Mouse (Mus musculus): ENCODE measurements around the gene Banp. TPM values are rescaled to one million over a fixed set of nuclear protein-coding genes. Genes with fewer than 3 reads are reported as not detected.

The Banp gene
- polyA plus RNA-seq, 1 experiment from 2014 or later, result 23.1 TPM

- Histone ChIP-seq H3K36me3 (ENCODE audit: insufficient read depth, low read length) (0 out of 2 replicates have a peak, but pooled peaks cover 7% of the 10 kb centered on the region), H3K27ac (peak overlapping the region; percentile 5; the same call in 1 of the 2 replicates), H3K4me3 (replicated peaks; ENCODE audit: low read depth, low read length) (no peak overlapping the region), H3K9ac (ENCODE audit: low read depth, low read length) (peak overlapping the region; percentile 4; the same call in 1 of the 2 replicates), H3K4me2 (ENCODE audit: low read length) (0 out of 2 replicates have a peak overlapping the region, but pooled peaks have one; percentile 63), H3K4me1 (replicated peaks; ENCODE audit: insufficient read depth, low read length) (peaks cover 24% of the 10 kb centered on the region), H3K27me3 (ENCODE audit: insufficient read depth, low read length) (no peaks in the 10 kb centered on the region), H3K9me3 (replicated peaks; ENCODE audit: low read length) (no peaks in the 10 kb centered on the region)
- 67% methylated on average over 7 of the region's 7 CpGs for WGBS
- no peak for TF ChIP-seq CTCF (IDR thresholded peaks at IDR 0.05; ENCODE audit: low read depth)
- no peak for ATAC-seq (replicated peaks; ENCODE audit: low FRiP score, low read depth)
- DNase-seq (ENCODE audit: low spot score), result no peak
Observed at GRCm38 (mm10) chr8:121952800-121953199, 3.2 kb downstream of the Banp start.

GRCm38 (mm10) chr8:121953821-121954545 lies 4.4 kb downstream of the Banp start:
- Histone ChIP-seq H3K4me3 (replicated peaks; ENCODE audit: low read depth, low read length) (no peak overlapping the region), H3K9ac (ENCODE audit: low read depth, low read length) (no peak overlapping the region), H3K27ac (no peak overlapping the region), H3K9me3 (replicated peaks; ENCODE audit: low read length) (no peaks in the 10 kb centered on the region), H3K4me2 (ENCODE audit: low read length) (no peak overlapping the region), H3K4me1 (replicated peaks; ENCODE audit: insufficient read depth, low read length) (peaks cover 19% of the 10 kb centered on the region), H3K27me3 (ENCODE audit: insufficient read depth, low read length) (no peaks in the 10 kb centered on the region), H3K36me3 (ENCODE audit: insufficient read depth, low read length) (0 out of 2 replicates have a peak, but pooled peaks cover 7% of the 10 kb centered on the region)
- ATAC-seq (replicated peaks; ENCODE audit: low FRiP score, low read depth) (no peak), DNase-seq (ENCODE audit: low spot score) (no peak)
- no peak for TF ChIP-seq CTCF (IDR thresholded peaks at IDR 0.05; ENCODE audit: low read depth)
- WGBS, result 43% methylated on average over 3 of the region's 3 CpGs

- 65% methylated on average over 10 of the region's 10 CpGs for WGBS
- no peaks in the 10 kb centered on the region for H3K27me3 ChIP-seq (ENCODE audit: insufficient read depth, low read length)
- no peak overlapping the region for H3K9ac ChIP-seq (ENCODE audit: low read depth, low read length)
- TF ChIP-seq CTCF (IDR thresholded peaks at IDR 0.05; ENCODE audit: low read depth), result no peak
- no peak for DNase-seq (ENCODE audit: low spot score)
- peaks cover 19% of the 10 kb centered on the region for H3K4me1 ChIP-seq (replicated peaks; ENCODE audit: insufficient read depth, low read length)
- H3K4me2 ChIP-seq (ENCODE audit: low read length), result no peak overlapping the region
- H3K9me3 ChIP-seq (replicated peaks; ENCODE audit: low read length), result no peaks in the 10 kb centered on the region
- H3K36me3 ChIP-seq (ENCODE audit: insufficient read depth, low read length), result 0 out of 2 replicates have a peak, but pooled peaks cover 7% of the 10 kb centered on the region
- ATAC-seq (replicated peaks; ENCODE audit: low FRiP score, low read depth), result no peak
- H3K4me3 ChIP-seq (replicated peaks; ENCODE audit: low read depth, low read length), result no peak overlapping the region
- no peak overlapping the region for H3K27ac ChIP-seq
Observed at GRCm38 (mm10) chr8:121954981-121955555, 5.5 kb downstream of the Banp start.

- DNase-seq (ENCODE audit: low spot score) (no peak), ATAC-seq (replicated peaks; ENCODE audit: low FRiP score, low read depth) (no peak)
- WGBS, result 68% methylated on average over 1 of the region's 1 CpGs
- no peaks in the 10 kb centered on the region for H3K27me3 ChIP-seq (ENCODE audit: insufficient read depth, low read length)
- H3K36me3 ChIP-seq (ENCODE audit: insufficient read depth, low read length), result 0 out of 2 replicates have a peak, but pooled peaks cover 7% of the 10 kb centered on the region
- no peak overlapping the region for H3K27ac ChIP-seq
- H3K9ac ChIP-seq (ENCODE audit: low read depth, low read length), result no peak overlapping the region
- no peak overlapping the region for H3K4me2 ChIP-seq (ENCODE audit: low read length)
- H3K4me1 ChIP-seq (replicated peaks; ENCODE audit: insufficient read depth, low read length), result peaks cover 19% of the 10 kb centered on the region
- no peak for TF ChIP-seq CTCF (IDR thresholded peaks at IDR 0.05; ENCODE audit: low read depth)
- H3K9me3 ChIP-seq (replicated peaks; ENCODE audit: low read length), result no peaks in the 10 kb centered on the region
- H3K4me3 ChIP-seq (replicated peaks; ENCODE audit: low read depth, low read length), result no peak overlapping the region
Observed at GRCm38 (mm10) chr8:121955825-121956500, 6.4 kb downstream of the Banp start.

- Histone ChIP-seq H3K36me3 (ENCODE audit: insufficient read depth, low read length) (0 out of 2 replicates have a peak, but pooled peaks cover 7% of the 10 kb centered on the region), H3K4me2 (ENCODE audit: low read length) (no peak overlapping the region), H3K9me3 (replicated peaks; ENCODE audit: low read length) (no peaks in the 10 kb centered on the region), H3K27ac (no peak overlapping the region), H3K4me1 (replicated peaks; ENCODE audit: insufficient read depth, low read length) (0 out of 2 replicates have a peak, but pooled peaks cover under 1% of the 10 kb centered on the region), H3K4me3 (replicated peaks; ENCODE audit: low read depth, low read length) (no peak overlapping the region), H3K9ac (ENCODE audit: low read depth, low read length) (no peak overlapping the region), H3K27me3 (ENCODE audit: insufficient read depth, low read length) (no peaks in the 10 kb centered on the region)
- DNase-seq (ENCODE audit: low spot score) (no peak), ATAC-seq (replicated peaks; ENCODE audit: low FRiP score, low read depth) (no peak)
- TF ChIP-seq CTCF (IDR thresholded peaks at IDR 0.05; ENCODE audit: low read depth), result no peak
- 83% methylated on average over 1 of the region's 1 CpGs for WGBS
Observed at GRCm38 (mm10) chr8:121958395-121958794, 8.8 kb downstream of the Banp start.

GRCm38 (mm10) chr8:121962892-121963291 lies 13.3 kb downstream of the Banp start:
- H3K9me3 ChIP-seq (replicated peaks; ENCODE audit: low read length), result no peaks in the 10 kb centered on the region
- no peak for TF ChIP-seq CTCF (IDR thresholded peaks at IDR 0.05; ENCODE audit: low read depth)
- DNase-seq (ENCODE audit: low spot score) (no peak), ATAC-seq (replicated peaks; ENCODE audit: low FRiP score, low read depth) (no peak)
- H3K27ac ChIP-seq, result no peak overlapping the region
- H3K4me2 ChIP-seq (ENCODE audit: low read length), result no peak overlapping the region
- 61% methylated on average over 3 of the region's 3 CpGs for WGBS
- H3K9ac ChIP-seq (ENCODE audit: low read depth, low read length), result no peak overlapping the region
- H3K4me3 ChIP-seq (replicated peaks; ENCODE audit: low read depth, low read length), result no peak overlapping the region
- H3K27me3 ChIP-seq (ENCODE audit: insufficient read depth, low read length), result no peaks in the 10 kb centered on the region
- H3K4me1 ChIP-seq (replicated peaks; ENCODE audit: insufficient read depth, low read length), result peaks cover 13% of the 10 kb centered on the region
- H3K36me3 ChIP-seq (ENCODE audit: insufficient read depth, low read length), result no peaks in the 10 kb centered on the region

Data from kidney, postnatal 0 days (tissue).